Mouse (Mus musculus) c-Kit-negative CD71-positive TER-119-positive erythroid progenitor cells, embryonic 14.5 days (primary cell): ENCODE measurements around the gene Nrcam.

Experiments
- DNase-seq: peaks from one replicate; pipeline ENCODE4 v3.0.0-alpha.2; 2013; ENCODE audit warnings: low read depth, low spot score

Nrcam gene

DNA sequence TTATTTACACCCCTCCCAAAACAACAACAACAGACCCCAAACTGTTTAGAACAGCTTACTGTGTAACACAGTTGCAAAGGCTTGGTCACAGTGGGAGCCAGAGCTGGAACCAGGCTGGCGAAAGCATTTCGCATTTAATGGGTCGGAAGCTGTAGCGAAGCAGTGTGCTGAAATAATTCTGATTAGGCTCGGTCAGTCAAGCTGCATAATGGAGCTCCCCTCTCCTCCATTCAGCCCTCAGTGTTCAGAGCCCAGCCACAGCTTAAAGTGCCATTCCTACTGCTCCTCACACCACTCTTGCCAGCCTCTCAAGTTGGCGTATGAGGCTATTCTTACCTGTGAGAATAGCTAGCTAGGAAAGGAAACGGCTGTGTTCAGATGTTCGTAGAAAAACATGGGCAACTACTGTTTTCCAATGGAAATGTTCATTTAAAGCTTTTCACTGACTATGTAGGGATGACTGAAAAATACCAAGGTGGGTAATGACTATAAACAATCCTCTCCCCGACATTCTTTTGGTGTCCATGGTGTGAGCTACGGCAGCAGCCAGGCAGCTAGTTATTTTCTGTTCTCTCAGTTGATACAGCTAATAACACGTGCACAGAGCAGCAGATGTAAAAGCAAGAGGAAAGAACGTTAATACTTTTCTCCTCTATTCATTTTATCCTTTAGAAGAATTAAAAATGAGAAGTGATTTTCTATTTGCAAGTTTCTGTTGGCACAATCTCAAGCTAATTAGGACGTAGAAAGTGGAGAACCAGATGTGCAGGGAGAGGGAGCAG lies 108.6 kb downstream of the Nrcam start:
- DNase-seq: no peak

DNA sequence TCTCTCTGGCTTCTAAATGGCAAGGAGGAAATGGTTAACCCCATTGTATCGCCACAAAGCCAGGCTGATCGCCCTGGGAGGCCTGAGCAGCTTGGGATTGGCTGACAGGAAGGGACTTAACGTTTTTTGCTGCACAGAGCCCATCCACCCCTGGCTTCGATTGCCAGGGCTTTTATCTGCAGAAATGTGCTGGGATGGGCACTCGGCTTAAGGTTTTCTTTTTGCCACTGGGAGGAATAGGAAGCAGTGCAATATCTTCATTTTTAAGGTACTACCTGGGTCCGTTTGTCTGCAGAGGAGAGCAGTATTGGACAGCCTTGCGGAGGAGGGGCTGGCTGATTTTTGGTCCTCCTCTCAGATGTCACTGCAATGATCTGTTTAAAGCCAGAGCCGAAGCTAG lies 110.2 kb downstream of the Nrcam start:
- no peak for DNase-seq

DNA sequence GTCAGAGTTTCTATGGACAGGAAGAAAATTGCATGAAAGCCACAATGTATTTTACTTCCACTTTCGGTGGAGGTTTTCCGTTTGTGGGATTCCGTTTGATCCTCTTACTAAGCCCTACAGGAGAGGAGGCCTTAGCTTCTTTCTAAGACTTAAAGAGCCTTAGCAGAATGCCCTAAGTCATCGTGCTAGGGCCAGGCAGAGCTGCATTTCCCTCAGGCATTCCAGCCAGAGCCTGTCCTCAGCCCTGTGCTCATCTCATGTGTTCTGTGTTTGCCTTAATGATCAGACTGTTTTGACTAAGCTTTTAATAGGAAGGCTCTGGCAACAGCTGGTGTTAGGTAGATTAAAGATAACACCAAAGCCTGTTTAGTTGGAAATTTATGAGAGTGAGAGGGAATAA lies 111.5 kb downstream of the Nrcam start:
- no peak for DNase-seq

DNA sequence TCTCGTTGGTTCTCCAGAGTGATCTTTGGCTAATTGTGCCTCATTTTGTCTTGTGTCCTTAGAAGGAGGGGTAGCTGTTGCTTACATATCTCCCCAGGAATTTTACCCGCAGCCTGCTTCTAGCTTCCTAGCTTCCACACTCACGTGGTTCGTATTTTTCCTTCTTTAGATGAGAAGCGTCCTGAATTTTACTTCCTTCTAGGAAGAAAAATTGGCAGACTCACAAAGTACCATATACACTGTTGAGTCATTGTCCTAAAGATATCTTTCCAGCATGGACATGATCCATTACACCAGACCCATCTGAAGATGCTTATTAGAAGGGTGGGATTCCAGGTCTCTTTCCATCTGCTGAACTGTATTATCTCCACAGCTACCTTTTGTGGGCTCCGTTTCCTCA lies 122.2 kb downstream of the Nrcam start:
- no peak for DNase-seq

DNA sequence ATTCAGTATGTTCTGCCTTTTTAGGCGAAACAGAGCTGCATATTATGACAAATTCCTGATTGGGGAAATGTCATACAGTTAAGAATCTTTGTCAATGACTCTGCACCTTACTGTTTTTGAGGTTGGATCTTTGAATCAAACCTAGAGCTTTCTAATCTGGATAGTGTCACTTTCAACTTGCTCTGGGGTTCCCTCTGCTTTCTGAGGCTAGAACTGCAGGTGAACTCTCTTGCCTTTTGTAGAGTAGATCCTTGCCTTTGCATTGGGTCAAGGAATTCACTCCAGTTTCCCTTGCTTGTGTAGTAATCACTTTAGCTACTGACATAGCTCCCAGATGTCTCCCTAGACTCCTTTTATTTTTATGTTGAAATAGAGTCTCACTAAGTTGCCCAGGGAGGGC lies 123.1 kb downstream of the Nrcam start:
- no peak for DNase-seq

DNA sequence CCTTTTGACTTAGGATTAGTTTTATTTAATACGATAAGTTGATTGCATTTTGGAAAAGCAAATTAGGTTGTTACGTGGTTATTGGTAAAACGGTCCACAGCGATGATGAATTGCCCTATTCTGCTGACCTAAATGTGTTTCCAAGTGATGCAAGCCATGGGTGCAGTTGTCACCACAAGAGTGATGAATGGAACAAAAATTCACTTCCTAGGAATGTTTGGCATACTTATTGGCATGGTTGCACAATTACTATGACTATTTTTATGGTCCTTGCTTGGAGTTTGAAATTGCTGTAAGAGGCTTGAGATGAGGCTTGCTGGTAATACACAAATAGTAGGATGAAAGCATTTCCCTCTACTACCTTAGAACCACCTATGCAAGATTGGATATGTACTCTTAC lies 125.1 kb downstream of the Nrcam start:
- no peak for DNase-seq

DNA sequence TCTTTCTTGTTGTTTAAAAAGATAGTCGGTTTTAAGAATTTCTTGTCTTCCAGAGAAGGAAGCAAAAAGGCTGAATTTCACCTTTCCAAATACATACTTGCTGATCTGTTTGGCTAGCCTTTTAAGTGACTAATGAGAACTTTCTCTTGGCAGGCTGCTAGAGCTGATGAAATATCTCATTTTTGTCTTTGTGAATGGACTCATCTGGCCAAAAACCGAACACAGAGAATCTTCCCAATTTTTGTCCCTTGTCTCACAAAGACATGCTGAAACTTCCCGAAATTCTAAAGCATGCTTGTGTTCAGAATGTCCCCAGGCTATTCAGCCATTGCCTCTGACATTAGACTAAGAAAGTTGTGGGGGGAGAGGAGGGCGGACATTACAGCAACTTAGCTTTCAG lies 129.3 kb downstream of the Nrcam start:
- no peak for DNase-seq

DNA sequence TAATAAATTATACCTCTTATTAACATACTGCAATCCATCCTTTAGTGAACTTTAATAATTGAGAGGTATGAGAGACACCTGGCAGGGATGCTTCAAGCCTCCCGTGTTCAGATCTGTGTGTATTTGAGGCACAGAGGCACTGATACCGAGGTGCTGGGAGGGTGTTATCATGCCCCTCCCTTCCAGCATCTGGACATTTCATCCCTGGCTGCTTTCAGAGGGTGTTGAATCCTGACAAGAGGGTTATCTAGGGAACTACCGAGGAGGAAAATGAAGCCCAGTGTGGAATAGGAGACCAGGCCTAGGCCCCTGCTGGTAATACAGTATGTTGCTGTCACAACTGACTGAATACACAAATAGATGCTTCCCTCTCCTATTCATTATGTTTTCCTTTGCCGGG lies 133.8 kb downstream of the Nrcam start:
- DNase-seq: no peak

DNA sequence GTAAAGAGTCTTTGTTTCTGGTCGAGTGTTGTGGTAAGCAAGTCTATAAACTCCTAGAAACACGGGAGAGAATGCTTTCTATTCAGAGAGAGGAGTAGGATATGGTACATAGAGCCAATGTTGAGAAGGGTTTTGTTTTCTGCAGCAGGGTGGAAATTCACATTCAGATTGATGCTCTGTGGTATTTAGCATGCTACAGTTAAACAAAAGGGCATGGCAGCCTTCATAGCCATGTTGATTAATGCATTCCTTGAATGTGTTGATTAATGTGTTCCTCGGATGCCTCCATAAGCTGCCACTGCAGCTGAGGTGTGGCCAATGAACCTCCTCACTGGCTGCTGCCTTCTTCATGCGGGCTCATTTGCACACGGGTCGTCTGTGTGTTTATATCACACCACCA lies 134.3 kb downstream of the Nrcam start:
- no peak for DNase-seq

DNA sequence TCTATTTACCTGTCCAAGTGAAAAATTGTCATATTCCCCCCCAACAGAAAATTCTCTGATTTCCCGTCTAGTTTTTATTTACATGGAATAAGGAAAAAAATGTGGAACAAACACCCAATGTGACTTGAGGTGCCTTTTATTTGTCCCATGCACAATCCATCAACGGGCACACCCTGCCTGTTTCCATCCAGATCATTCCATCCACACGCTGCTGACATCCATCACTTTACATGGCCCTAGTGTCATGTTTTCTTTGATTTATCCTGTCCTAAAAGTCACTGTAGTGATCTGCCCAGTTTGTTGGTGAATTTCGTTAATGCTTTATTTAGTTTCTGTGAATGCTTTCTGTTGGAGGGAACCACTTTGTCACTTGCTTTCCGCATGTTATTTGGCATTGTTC lies 142.4 kb downstream of the Nrcam start:
- no peak for DNase-seq

DNA sequence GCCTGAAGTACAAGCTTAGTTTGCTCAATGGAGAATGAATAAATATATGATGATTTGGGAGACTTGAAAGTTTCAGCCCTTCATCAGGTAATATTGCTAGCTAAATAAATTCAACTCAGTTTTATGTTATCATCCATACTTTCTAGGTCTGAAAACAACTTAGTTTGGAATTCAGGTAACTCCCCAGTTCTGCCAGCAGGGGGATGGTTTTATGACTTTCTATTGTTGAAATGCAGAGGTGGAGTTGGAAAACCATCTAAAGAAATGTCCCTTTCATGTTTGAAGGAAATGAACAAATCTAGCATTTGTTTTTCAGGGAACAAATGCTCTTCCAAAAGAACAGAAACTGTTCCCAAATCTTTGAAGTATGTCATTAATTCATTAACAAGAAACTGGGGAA lies 146.7 kb downstream of the Nrcam start:
- no peak for DNase-seq

DNA sequence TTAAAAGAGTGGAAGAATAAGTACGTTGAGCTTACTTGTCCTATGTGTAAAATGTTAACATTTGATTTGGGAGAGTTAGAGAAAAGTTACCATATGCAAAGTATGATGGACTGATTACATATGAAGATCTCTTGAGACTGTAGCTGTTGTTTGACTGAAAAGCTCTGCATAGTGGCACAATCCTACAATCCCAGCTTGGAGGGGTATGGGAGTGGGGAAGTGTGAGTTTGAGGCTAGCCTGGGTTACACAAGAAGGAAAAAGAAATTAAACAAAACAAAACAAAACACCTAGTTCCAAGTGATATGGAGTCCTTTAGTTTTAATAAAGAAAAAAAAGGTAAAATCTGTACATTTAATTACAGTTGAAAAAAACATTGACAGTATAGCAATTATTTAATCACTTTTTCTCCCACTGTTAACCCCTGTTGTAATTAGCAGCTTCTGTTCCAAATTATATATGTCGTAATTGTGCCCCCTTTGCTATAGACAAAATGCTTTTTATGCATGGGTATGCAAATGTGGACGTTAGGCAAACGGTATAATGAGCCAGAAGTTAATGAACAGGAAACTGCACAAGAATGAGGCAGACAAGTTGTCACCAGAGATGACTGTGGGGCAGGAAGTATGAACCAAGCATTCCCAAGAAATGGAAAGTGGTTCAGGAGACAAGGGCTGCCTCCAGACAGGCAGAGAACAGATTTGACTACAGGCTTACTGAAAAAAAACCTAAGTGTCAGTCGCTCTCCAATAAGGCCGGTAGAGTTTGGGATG lies 150.8 kb downstream of the Nrcam start:
- no peak for DNase-seq

DNA sequence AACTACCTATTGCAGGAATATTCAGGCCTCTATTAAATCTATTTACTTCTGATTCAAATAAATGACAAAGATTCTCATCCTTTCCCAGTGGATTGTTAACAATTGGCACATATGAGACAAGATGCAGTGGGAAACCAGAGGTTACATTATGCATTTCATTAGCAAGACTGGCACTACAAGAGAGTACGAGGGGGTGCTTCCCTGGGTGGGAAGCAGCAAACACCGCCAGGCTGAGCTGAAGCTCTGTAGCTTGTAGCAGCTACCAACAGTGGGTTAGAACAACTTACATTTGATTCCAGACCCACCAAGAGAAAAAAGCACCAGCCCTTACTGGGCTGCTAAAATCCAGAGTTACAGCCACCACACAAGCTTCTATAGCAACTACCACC lies 151.3 kb downstream of the Nrcam start:
- DNase-seq: no peak

DNA sequence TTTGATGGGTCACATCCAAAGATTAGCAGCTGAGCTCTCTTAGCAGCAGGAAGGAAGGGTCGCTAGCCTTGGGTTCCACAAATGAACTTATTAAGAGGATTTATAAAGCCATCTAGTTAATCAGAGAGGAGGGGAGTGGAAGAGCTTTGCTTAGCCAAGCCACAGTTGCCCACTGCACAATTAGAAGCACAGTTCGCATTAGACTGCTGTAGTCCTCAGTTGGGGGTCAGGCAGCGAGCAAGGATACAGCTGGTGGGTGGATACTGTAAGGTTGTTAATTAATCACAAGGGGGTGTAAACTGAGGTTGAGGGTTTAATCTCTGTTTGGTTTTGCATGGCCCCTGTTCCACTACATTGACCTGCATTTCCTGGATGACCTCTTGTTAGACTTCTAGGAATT lies 152.7 kb downstream of the Nrcam start:
- no peak for DNase-seq

DNA sequence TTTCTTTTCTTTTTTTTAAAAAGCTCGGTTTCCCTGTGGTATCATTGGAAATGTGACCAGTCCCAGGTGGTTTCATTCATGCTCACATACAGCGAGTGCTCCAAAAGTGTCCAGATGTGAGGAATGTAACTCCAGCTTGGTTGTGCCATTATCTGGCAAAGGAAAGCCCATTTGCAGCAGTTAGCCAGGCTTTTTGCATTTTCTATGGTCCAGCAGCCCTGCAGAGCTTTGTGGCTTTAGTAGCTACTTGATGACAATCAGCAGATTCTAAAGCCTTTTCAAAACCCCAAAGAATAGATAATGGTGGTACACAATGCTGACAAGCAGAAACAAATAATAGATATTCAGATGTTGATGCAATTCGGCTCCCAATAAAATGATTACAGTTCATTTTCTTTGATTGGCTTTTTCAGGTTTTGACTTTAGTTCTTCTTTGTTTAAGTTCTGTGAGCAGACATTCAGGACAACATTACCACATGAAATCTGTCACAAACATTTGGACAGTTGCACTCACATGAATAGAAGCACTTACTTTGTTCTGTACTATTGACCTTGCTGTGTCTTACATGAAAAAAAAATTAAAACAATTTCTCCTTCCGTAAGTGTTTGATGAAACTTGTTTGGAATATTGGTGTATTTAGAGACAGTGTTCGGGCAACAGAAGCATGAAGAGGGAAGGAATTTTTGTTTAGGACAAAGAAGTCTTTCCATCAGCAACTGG lies 164.2 kb downstream of the Nrcam start:
- DNase-seq: no peak

DNA sequence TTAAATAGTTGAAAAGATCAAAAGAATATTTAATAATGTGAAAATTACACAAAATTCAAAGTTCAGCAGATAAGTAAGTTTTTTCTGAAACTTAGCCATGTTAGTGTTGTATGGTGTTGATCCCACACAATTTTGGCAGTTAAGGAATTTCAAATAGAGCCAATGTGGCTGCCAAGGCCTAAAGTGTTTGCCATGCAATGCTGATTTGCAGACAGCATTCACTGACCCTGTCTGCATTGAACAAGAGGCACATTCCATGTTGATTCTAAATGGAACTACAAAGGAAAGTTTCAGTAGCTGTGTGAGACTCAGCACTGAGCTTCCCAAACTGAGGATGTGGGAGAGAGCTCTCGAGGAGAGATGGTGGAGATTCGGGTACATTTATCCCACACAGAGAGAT lies 169.1 kb downstream of the Nrcam start:
- DNase-seq: no peak

DNA sequence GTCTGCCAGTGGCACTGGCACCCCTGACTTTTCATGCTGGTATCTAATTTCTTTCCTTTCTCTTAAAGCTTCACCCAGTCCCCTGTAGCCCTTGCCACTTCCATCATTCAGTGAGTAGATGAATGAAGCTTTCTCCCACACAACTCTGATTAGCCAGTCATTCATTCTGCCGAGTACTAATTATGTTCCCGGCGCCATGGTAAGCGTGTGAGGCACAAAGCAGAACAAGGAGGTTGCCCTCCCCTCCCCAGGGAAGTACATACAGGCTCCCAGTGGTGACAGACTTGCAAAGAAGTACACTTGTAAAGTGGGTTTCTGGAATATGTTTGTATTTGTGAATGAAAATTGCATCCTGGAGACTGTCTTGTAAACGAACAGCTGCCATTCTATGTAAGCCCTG lies 170.2 kb downstream of the Nrcam start:
- DNase-seq: no peak

DNA sequence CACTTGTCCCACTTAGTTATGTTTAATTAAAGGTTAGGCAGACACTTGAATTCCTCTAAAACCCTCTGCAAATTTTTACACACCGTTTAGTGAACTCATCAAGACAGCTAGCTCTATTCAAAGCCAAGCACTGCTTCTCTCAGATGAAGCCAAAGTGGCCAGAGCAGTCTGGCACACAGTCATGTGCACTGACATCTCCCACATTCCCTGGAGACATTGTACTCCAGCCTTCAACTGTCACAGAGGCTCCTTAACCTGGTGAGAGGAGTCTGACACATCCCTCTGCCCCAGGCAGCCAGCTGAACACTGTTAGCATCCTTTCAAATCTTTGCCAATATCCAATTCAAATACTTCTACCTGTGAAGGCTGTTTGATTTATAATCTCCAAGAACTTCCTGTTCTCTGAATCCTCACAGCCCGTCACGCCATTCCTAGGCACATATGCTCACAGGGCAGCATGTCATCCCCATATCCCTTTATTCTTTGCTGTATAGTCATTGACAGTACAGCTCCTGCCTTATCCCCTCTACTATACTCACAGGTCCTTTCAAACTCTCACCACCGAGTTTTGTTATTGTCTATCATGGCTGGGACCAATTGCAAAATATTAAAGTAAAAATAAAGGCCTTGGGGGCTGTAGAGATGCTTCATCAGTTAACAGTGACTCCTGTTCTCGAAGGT lies 173.3 kb downstream of the Nrcam start:
- no peak for DNase-seq

DNA sequence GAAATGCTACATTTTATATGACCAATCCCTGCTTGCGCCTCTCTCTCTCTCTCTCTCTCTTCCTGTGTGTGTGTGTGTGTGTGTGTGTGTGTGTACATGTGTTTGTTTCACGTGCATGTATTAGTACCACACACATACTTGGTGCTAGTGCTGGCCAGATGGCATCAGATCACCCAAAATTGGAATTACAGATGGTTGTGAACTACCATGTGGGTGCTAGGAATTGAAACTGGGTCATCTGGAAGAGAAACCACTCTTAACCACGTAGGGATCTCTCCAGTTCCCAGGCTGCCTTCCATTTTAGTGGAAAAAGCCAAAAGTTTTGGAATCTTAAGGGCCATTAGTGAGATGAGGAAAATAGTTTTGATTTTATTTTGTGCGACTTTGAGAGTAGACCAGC lies 175.1 kb downstream of the Nrcam start:
- DNase-seq: no peak

DNA sequence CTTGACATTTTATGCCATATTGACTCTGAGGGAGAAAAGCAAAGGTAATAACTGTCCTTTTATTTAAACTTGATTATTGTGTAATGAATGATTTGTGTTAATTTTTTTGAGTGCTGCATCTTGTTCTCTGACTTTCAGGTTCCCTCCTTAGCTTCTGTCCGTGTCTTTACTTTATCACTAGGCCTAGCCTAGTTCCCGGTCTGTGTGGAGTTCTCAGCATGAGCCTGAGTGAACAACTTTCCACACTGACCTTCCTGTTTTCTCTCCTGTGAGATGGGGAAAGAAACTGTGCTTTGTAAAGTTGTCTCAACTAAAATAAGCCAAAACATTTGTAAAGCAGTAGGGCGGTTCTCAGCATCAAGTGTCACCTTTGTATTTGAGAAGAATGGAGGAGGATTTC lies 179.9 kb downstream of the Nrcam start:
- DNase-seq: no peak

DNA sequence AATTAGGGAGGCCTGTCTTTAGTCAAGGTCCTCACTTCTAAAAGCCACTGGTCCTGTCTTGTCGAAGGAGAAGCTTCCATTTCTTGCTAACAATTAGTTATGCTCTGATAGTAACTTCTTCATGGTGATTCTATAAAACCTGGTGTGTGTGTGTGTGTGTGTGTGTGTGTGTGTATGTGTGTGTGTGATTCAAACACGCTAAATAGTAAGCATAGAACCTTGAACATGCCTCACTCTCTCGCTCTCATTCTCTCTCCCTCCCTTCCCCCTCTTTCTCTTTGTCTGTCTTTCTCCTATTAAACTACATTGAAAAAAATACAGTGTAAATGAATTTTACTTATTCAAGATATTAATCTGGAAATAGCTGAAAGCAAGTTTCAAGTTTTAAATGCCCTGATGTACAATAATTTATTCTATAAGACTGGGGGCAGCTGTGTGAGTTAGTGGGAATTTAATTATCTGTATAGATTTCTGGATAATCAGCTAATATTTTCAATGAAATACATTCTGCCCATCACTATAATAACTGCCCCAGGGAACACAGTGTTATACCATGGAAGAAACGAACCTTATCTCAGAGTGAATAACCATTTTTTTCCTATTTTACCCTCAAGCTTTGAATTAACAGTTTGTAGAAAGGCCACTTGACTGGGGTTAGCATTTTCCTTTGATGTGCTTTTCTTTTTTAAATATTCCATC lies 180.9 kb downstream of the Nrcam start:
- no peak for DNase-seq

DNA sequence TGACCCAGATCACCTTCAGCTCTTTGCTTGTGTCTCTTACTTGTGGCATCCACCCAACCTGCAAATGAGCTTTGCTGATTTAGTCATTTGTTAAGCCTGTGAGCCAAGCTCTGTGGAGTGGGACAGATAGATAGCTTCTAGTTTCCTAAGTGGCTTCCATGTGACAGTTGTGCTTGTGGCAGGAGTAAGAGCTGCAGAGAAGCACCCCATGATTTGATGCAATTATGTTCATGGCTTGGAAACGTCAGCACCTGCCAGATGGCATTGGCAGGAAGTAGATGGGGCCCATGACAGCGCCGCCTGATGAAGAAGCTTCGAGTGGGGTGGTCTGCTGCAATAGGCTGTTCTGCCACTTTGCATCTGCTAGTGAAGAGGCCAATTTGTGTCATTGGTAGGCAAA lies 186.4 kb downstream of the Nrcam start:
- no peak for DNase-seq
